Mouse (Mus musculus) neural tube, postnatal 0 days (tissue): ENCODE data around the gene Tssk1. TPM values are rescaled to one million over a fixed set of nuclear protein-coding genes. Genes with fewer than 3 reads are reported as not detected.

ENCODE experiments used
- polyA plus RNA-seq: library from polyadenylated mRNA; unstranded; fragments of >200 nt; fragmentation: Nextera tagmentation; extraction: Ambion mirVana; gene quantifications from 2 replicates; pipeline ENCODE4 v1.2.1, GENCODE M21; 2015

The Tssk1 gene
- polyA plus RNA-seq, result 0.04 TPM in 1 of 2 replicates, not detected in the other

GRCm38 (mm10) chr16:17893923-17894322 is at the start of gene Tssk1:
TSS of gene Tssk1 (plus strand) at chr16:17894223.

GRCm38 (mm10) chr16:17891567-17891959 is 2.5 kb upstream of the Tssk1 start, which contains the start of gene Gm20518:
TSS of gene Gm20518 (minus strand) at chr16:17891671.

DNA sequence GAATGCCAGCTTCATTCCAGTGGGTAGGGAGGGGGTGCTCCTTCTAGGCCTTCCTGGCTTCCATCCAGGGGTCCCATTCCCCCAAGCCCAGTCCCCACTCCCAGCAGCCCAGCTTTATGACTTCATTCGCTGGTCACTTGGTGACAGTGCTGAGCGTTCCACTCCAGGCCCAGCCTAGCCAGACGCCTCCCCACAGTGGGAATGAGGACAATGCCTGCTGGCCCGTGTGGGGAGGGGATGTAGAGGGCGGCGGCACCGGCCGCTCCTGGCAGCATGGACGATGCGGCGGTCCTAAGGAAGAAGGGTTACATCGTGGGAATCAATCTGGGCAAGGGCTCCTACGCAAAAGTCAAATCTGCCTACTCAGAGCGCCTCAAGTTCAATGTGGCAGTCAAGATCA is 4.4 kb downstream of the Tssk1 start, which contains the start of the genes Dgcr2 and Tssk2:
Dgcr2 (minus strand) TSS at position 101 of the 400 bp plus-strand sequence.
Tssk2 (plus strand) TSS at position 176 of the 400 bp plus-strand sequence.

DNA sequence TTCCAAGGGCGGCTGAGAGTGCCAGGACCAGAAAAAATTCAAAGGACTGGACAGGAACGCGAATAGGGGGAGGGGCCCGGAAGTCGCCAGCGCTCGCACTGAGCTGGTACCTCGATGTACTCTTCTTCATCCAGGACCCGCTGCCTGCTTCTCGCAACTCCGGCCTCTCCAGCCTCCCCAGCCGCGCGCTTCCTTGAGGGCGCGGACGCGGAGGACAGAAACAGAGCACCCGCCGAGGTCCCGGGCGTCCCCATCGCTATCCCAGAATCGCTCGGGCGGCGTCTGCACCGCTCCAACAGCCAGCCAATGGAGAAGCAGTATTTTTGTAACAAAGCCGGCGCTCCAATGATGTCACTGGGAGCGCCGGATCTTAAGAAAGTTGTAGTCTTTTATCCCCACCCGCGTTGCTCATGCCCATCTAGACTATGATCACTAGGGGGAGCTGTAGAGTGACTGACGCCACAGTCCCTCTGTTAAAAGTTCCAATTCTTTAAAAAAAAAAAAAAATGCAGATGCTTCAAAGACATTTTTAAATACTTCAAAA is 17.1 kb downstream of the Tssk1 start, which contains the start of gene Ess2:
Ess2 (minus strand) TSS at position 297 of the 544 bp plus-strand sequence.

GRCm38 (mm10) chr16:17914307-17915249 is 20.6 kb downstream of the Tssk1 start, which contains the start of gene Gsc2:
TSS of gene Gsc2 (minus strand) at chr16:17915059.

GRCm38 (mm10) chr16:17928087-17928580 is 34.1 kb downstream of the Tssk1 start, which contains the start of gene Slc25a1:
TSS of gene Slc25a1 (minus strand) at chr16:17928219.

Other genes starting within 250 kb of the Tssk1 start
- gene Ccdc74a, start 247.8 kb upstream of the Tssk1 start, polyA plus RNA-seq, result 38.1 and 38.7 TPM in 2 replicates
- 31.0 and 35.2 TPM in 2 replicates for gene Med15, start 161.3 kb upstream of the Tssk1 start, polyA plus RNA-seq
- 68.8 and 72.8 TPM in 2 replicates for gene Klhl22, start 134.6 kb upstream of the Tssk1 start, polyA plus RNA-seq
- gene Scarf2, start 96.9 kb upstream of the Tssk1 start, polyA plus RNA-seq, result 4.0 and 5.4 TPM in 2 replicates
- gene B830017H08Rik, start 61.1 kb upstream of the Tssk1 start, polyA plus RNA-seq, result 11.1 and 13.0 TPM in 2 replicates
- 0.75 and 2.2 TPM in 2 replicates for gene Car15, start 55.9 kb upstream of the Tssk1 start, polyA plus RNA-seq
- 0.19 and 0.38 TPM in 2 replicates for gene Gm20518, start 2.6 kb upstream of the Tssk1 start, polyA plus RNA-seq
- 72.6 and 84.3 TPM in 2 replicates for gene Dgcr2, start 4.3 kb downstream of the Tssk1 start, polyA plus RNA-seq
- gene Tssk2, start 4.4 kb downstream of the Tssk1 start, polyA plus RNA-seq, result not detected in 2 replicates
- 33.1 and 35.8 TPM in 2 replicates for gene Ess2, start 17.1 kb downstream of the Tssk1 start, polyA plus RNA-seq
- gene Gsc2, start 20.8 kb downstream of the Tssk1 start, polyA plus RNA-seq, result 0.22 TPM in 1 of 2 replicates, not detected in the other
- 174 and 195 TPM in 2 replicates for gene Slc25a1, start 34.0 kb downstream of the Tssk1 start, polyA plus RNA-seq
- not detected in 2 replicates for gene Vpreb2, start 86.2 kb downstream of the Tssk1 start, polyA plus RNA-seq
- 174 and 187 TPM in 2 replicates for gene Dgcr6, start 158.6 kb downstream of the Tssk1 start, polyA plus RNA-seq
- 9.1 and 10.6 TPM in 2 replicates for gene Prodh, start 196.0 kb downstream of the Tssk1 start, polyA plus RNA-seq
- gene Rtn4r, start 233.4 kb downstream of the Tssk1 start, polyA plus RNA-seq, result 34.3 and 37.1 TPM in 2 replicates